Mouse (Mus musculus) lung, postnatal 0 days (tissue): ENCODE results near the gene Prom1. TPM values are rescaled to one million over a fixed set of nuclear protein-coding genes. Genes with fewer than 3 reads are reported as not detected.
A peak's percentile ranks its signal among the peaks of the same experiment; 100 is the strongest.

Source experiments
- ATAC-seq: fragments of 200-750 bp; cut with Nextera tagmentation; 2 replicates; pipeline ENCODE4 v1.8.0; 2017; ENCODE audit warnings: moderate library complexity
- DNase-seq: peaks from one replicate; pipeline ENCODE4 v3.0.0-alpha.2; 2016; ENCODE audit warnings: low spot score
- H3K27ac ChIP-seq: fragments of 300-500 bp; sonication (generic); 2 replicates; pipeline ENCODE4 v1.5.1; 2014; ENCODE audit warnings: antibody characterized with exemption, mild to moderate bottlenecking, low read length, mixed read lengths
- H3K27me3 ChIP-seq: fragments of 300-500 bp; sonication (generic); replicated peaks from 2 replicates; pipeline ENCODE4 v1.6.1; 2014; ENCODE audit warnings: low read length, mixed read lengths; ENCODE audit not compliant: insufficient read depth
- H3K36me3 ChIP-seq: fragments of 300-500 bp; sonication (generic); 2 replicates; pipeline ENCODE4 v1.6.1; 2014; ENCODE audit warnings: low read length, mixed read lengths; ENCODE audit not compliant: insufficient read depth
- H3K4me1 ChIP-seq: fragments of 300-500 bp; sonication (generic); 2 replicates; pipeline ENCODE4 v1.6.1; 2014; ENCODE audit warnings: antibody characterized with exemption, low read depth, low read length, mixed read lengths; ENCODE audit not compliant: insufficient read depth
- H3K4me2 ChIP-seq: fragments of 300-500 bp; sonication (generic); replicated peaks from 2 replicates; pipeline ENCODE4 v1.6.1; 2014; ENCODE audit warnings: low read depth, mild to moderate bottlenecking, low read length, moderate library complexity, mixed read lengths
- H3K4me3 ChIP-seq: fragments of 300-500 bp; sonication (generic); 2 replicates; pipeline ENCODE4 v1.5.1; 2014; ENCODE audit warnings: low read depth, low read length
- H3K9ac ChIP-seq: fragments of 300-500 bp; sonication (generic); replicated peaks from 2 replicates; pipeline ENCODE4 v1.6.1; 2014; ENCODE audit warnings: low read depth, mild to moderate bottlenecking
- H3K9me3 ChIP-seq: fragments of 300-500 bp; sonication (generic); 2 replicates; pipeline ENCODE4 v1.6.1; 2016; ENCODE audit warnings: low read length, mixed read lengths
- CTCF ChIP-seq: IDR thresholded peaks from 2 replicates; pipeline ENCODE4 v1.5.1; 2016; ENCODE audit warnings: antibody characterized with exemption, mild to moderate bottlenecking
- EP300 ChIP-seq: IDR thresholded peaks from 2 replicates; pipeline ENCODE4 v1.6.1; 2016; ENCODE audit warnings: antibody characterized with exemption, mild to moderate bottlenecking, control low read depth
- WGBS: fragments of 180-500 bp; shearing (Covaris S2); extraction: QIAGEN DNeasy Blood & Tissue Kit; methylation state at CpG from one replicate; pipeline ENCODE4 v1.1.7; 2014; 5-methylcytosine and 5-hydroxymethylcytosine counted together
- polyA plus RNA-seq: library from polyadenylated mRNA; unstranded; fragments of >200 nt; fragmentation: Nextera tagmentation; extraction: Ambion mirVana; gene quantifications from 2 replicates; pipeline ENCODE4 v1.2.1, GENCODE M21; 2015

Prom1 gene
- polyA plus RNA-seq, 1 experiment from 2014 or later = 22.9 TPM

- DNase-seq (no peak), ATAC-seq (no peak)
- Histone ChIP-seq H3K36me3 (no peaks in the 10 kb centered on the region), H3K4me1 (no peaks in the 10 kb centered on the region), H3K27me3 (no peaks in the 10 kb centered on the region), H3K27ac (no peak overlapping the region), H3K9me3 (no peaks in the 10 kb centered on the region), H3K9ac (no peak overlapping the region), H3K4me2 (no peak overlapping the region), H3K4me3 (no peak overlapping the region)
- no peak for TF ChIP-seq EP300
- no peak for TF ChIP-seq CTCF
- WGBS = 72% methylated on average over 3 of the region's 3 CpGs
Measured at GRCm38 (mm10) chr5:44041056-44041455, 60.8 kb downstream of the Prom1 start.

- Histone ChIP-seq H3K4me3 (no peak overlapping the region), H3K27ac (no peak overlapping the region), H3K9ac (no peak overlapping the region), H3K4me1 (no peaks in the 10 kb centered on the region), H3K9me3 (no peaks in the 10 kb centered on the region), H3K4me2 (no peak overlapping the region), H3K27me3 (no peaks in the 10 kb centered on the region), H3K36me3 (0 out of 2 replicates have a peak, but pooled peaks cover 2% of the 10 kb centered on the region)
- ATAC-seq = no peak
- DNase-seq = no peak
- TF ChIP-seq EP300 (no peak), CTCF (no peak)
- WGBS = 84% methylated on average over 9 of the region's 9 CpGs
Measured at GRCm38 (mm10) chr5:43998295-43998989, 103.4 kb downstream of the Prom1 start.

- H3K36me3 ChIP-seq = no peaks in the 10 kb centered on the region
- no peaks in the 10 kb centered on the region for H3K9me3 ChIP-seq
- no peak overlapping the region for H3K4me2 ChIP-seq
- no peak overlapping the region for H3K4me3 ChIP-seq
- no peak overlapping the region for H3K9ac ChIP-seq
- H3K4me1 ChIP-seq = no peaks in the 10 kb centered on the region
- ATAC-seq (no peak), DNase-seq (no peak)
- TF ChIP-seq EP300 (no peak), CTCF (no peak)
- no peaks in the 10 kb centered on the region for H3K27me3 ChIP-seq
- WGBS = 88% methylated on average over 8 of the region's 8 CpGs
- no peak overlapping the region for H3K27ac ChIP-seq
Measured at GRCm38 (mm10) chr5:43997626-43998025, 104.2 kb downstream of the Prom1 start.

GRCm38 (mm10) chr5:43996162-43996561 is 105.7 kb downstream of the Prom1 start:
- Histone ChIP-seq H3K4me3 (no peak overlapping the region), H3K4me2 (no peak overlapping the region), H3K27me3 (no peaks in the 10 kb centered on the region), H3K9me3 (no peaks in the 10 kb centered on the region), H3K27ac (no peak overlapping the region), H3K9ac (no peak overlapping the region), H3K36me3 (no peaks in the 10 kb centered on the region), H3K4me1 (no peaks in the 10 kb centered on the region)
- DNase-seq (no peak), ATAC-seq (no peak)
- no peak for TF ChIP-seq EP300
- WGBS = 71% methylated on average over 4 of the region's 4 CpGs

GRCm38 (mm10) chr5:43994981-43995380 is 106.9 kb downstream of the Prom1 start:
- no peaks in the 10 kb centered on the region for H3K36me3 ChIP-seq
- H3K4me1 ChIP-seq = no peaks in the 10 kb centered on the region
- no peak overlapping the region for H3K4me3 ChIP-seq
- H3K9me3 ChIP-seq = no peaks in the 10 kb centered on the region
- no peak for TF ChIP-seq CTCF
- no peak for TF ChIP-seq EP300
- H3K9ac ChIP-seq = no peak overlapping the region
- 88% methylated on average over 2 of the region's 2 CpGs for WGBS
- no peak overlapping the region for H3K27ac ChIP-seq
- H3K27me3 ChIP-seq = no peaks in the 10 kb centered on the region
- no peak overlapping the region for H3K4me2 ChIP-seq
- no peak for ATAC-seq
- DNase-seq = no peak

- Histone ChIP-seq H3K4me1 (no peaks in the 10 kb centered on the region), H3K4me3 (no peak overlapping the region), H3K9ac (no peak overlapping the region), H3K4me2 (no peak overlapping the region), H3K36me3 (no peaks in the 10 kb centered on the region), H3K27ac (no peak overlapping the region), H3K9me3 (no peaks in the 10 kb centered on the region), H3K27me3 (no peaks in the 10 kb centered on the region)
- ATAC-seq = peak; percentile 46; the same call in 1 of the 2 replicates
- TF ChIP-seq CTCF (peak; percentile 95), EP300 (no peak)
- 55% methylated on average over 6 of the region's 6 CpGs for WGBS
- peak; percentile 71 for DNase-seq
Measured at GRCm38 (mm10) chr5:43990316-43990715, 111.5 kb downstream of the Prom1 start.

GRCm38 (mm10) chr5:43989017-43989416 is 112.8 kb downstream of the Prom1 start:
- no peaks in the 10 kb centered on the region for H3K4me1 ChIP-seq
- 70% methylated on average over 5 of the region's 5 CpGs for WGBS
- 0 out of 2 replicates have a peak, but pooled peaks have one; percentile 33 for ATAC-seq

More at GRCm38 (mm10) chr5:43989017-43989416, 112.8 kb downstream of the Prom1 start:
- no peaks in the 10 kb centered on the region for H3K27me3 ChIP-seq
- H3K9ac ChIP-seq = no peak overlapping the region
- H3K27ac ChIP-seq = no peak overlapping the region
- no peaks in the 10 kb centered on the region for H3K36me3 ChIP-seq
- no peak overlapping the region for H3K4me3 ChIP-seq
- DNase-seq = no peak
- no peaks in the 10 kb centered on the region for H3K9me3 ChIP-seq
- H3K4me2 ChIP-seq = no peak overlapping the region
- TF ChIP-seq EP300 (no peak), CTCF (peak; percentile 60)
